Mouse (Mus musculus) cerebellum, adult (tissue): ENCODE data around the gene Rbms3.

Source experiments
- ATAC-seq: cut with Nextera tagmentation; 2 replicates; pipeline ENCODE4 v1.9.2; 2017; ENCODE audit warnings: mild to moderate bottlenecking, moderate library complexity, mixed read lengths; ENCODE audit not compliant: insufficient number of reproducible peaks, low FRiP score, low TSS enrichment

Gene Rbms3

DNA sequence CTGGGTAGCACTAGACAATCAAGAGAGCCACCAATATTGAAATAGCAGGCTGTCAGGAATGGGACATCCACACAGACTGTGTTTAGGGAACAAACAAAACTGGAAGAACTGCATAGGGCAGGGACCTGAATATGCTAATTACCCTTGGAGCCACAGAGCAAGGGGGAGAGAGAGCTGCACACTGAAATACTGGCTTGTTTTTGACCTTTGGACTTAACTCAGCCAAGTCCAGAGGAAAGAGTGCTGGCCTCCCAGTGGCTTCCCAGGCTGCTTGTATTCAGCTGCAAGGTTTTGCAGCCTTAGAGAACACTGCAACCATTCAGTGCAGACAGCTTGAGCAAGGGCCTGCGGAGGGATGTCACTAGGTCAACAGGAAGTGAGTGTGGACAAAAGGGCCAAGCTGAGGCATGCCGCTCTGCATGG is 611.0 kb downstream of the Rbms3 start:
- 0 out of 2 replicates have a peak, but pooled peaks have one; percentile 27 for ATAC-seq

DNA sequence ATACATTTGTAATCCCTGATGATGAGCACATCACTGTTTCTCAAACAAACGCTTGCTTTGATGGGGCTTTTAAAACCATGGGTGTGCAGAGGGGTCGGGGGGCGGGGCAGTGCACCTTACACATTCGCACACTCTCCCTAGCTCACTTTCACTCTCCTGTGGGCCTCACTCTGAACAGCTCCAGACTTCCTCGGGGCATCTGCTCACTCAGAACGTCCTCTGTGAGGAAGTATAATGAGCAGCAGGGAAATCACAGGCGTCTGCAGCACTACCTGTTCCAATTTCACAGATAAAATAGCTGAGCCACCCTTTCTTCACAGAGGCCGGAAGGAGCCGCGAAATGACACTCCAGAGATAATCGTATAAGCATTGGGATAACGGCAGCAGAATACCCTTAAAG is 611.4 kb downstream of the Rbms3 start:
- ATAC-seq, result no peak

DNA sequence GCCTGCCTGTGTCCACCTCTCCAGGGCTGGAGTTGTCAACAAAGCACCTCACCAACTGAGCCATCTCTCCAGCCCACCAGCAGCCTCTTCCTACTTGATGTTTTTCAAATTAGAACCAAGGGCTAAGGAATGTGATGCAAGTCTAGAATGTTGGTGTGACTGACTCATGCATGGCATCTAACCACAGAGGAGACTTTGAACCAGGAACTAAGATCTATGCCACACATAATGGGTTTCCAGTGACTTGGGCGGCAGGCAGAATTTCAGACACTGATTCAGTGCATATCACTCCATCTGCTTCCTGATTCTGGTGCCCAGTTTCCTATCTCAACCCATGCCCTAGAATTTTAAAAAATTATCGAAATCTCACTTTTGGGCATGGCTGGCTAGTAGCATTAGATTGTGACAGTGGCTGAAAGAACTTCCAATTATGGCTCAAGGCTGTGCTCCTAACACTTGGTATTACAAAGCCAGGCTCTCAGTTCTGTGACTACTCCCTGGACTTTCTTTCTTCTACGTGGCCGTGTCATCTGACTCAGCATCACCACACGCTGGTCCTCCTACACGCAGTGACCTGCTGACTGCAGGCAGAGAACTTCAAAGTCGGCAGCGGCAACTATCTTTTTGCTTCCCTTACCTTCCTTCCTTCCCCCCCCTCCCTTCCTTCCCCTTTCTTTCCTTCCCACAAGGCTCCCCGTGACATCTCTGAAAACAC is 613.0 kb downstream of the Rbms3 start:
- no peak for ATAC-seq

DNA sequence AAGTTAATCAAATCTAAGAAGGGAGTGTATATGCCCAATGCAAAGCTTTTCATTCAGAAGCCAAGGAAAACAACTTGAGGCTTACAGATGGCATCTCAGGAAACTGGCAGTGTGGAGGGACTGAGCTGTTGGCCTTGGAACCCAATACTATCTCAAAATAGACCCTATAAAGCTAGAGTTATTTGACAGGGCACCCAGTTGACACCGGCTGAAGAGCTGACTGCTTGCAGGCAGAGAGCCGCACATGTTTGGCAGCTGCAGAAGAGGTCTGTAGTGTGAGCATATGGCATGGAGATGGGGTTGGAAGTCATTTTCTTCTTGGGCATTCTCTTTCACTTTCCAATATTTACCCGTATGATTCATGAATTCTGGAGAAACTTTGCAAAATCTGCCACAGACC is 616.3 kb downstream of the Rbms3 start:
- no peak for ATAC-seq

DNA sequence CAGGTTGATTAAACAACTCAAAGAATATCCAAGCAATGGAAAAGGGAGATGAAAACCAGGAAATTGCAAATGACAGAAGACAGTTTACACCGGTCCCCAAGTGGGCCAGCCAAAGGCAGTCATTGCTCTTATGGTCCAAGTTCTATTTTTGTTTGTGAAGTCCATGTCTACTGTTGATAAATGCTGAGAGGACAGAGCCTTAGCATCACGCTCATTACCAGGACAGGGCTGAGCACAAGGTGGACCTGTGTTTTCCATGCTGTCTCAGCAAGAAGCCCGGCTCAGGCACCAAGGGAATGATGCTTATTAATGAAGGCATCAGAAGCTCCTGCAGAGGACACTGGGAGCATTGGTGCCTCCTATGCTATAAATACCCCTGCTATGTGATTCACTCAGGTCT is 618.9 kb downstream of the Rbms3 start:
- ATAC-seq, result no peak

DNA sequence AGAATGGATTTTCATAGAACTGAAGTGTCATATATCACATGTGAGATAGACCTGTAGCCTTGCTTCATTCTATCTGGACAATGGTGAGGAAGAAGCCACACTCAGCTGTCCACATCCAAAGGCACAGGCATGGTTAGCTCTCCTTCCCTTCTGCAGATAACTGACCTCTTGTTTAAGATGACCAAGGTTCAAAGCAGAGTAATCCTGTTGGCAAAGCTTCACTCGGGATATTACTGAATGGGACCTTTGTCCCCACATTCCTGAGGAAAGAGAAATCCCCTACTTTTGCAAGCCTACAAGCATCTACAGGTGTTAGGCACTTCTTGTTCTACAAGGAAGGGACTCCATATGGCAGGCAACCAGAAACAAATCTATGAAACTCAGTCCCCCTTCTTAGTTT is 621.5 kb downstream of the Rbms3 start:
- ATAC-seq, result no peak

DNA sequence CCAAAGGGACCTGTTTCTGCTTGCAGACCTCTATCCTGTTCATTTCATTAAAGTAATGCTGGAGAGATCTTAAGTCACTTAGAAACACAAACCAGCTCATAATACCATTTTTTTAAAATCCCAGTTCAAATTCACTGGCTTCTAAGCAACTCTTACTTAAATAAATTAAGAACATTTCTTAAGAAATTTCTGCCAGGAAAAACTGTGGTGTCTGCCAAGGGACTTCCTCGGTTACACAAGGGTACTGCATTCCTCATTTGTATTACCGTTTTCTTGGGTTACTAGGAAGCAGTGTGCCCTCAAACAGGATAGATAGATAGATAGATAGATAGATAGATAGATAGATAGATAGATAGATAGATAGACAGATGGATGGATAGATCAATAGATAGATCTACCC is 627.6 kb downstream of the Rbms3 start:
- no peak for ATAC-seq

DNA sequence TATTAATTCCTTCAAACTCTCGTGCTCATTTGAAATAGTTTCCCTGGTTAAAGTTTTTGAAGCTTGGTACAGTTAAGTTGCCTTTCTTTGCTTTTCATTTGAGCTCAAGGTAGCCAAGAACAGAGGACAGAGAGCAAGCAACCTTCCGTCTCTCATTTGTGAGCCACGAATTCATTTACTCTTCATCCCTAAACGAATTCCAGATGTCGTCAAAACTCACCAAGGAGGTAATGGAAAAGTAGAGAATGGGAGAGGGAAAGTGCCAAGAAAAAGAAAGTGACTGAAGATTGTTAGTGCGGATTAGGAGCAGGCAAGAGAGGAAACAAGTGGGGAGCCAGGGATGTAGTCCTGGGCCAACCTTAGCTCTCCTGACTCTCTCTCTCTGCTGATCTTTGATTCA is 630.5 kb downstream of the Rbms3 start:
- ATAC-seq, result no peak

DNA sequence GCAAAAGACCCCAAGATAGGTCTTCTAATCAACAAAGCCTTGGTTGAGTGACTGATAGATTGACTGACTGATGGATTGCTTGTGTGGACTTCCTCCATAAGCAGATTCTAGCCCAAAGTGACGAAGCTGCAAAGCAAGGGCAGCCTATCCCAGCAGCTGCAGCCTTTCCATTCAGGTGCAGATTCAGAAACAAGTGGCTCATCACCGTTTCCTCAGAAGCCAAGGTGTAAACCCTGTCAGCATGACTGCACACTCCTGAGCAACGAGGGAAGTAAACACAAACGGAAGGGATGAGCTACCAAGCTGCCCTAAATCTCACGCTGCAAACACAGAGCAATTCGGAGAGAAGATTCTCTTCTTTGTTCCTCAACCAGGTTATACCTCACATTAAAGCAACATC is 639.4 kb downstream of the Rbms3 start:
- no peak for ATAC-seq

DNA sequence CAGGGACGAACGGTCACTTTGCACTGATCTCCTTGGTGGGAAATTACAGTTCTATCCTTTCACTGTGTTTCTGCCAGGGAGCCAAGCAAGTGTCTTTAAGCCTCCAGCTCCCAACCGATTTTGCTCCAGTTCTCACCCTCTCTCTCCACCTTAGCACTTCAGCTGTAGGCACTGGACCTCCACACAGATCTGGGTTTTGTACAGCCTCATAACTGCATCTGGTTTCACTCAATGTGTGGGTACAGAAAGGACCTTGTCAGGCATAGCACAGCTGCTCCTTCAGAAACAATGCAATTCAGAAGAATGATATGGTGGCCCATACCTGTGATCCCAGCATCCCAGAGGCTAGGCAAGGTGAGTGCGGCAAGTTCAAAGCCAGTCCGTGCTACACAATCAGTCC is 648.9 kb downstream of the Rbms3 start:
- ATAC-seq, result no peak

DNA sequence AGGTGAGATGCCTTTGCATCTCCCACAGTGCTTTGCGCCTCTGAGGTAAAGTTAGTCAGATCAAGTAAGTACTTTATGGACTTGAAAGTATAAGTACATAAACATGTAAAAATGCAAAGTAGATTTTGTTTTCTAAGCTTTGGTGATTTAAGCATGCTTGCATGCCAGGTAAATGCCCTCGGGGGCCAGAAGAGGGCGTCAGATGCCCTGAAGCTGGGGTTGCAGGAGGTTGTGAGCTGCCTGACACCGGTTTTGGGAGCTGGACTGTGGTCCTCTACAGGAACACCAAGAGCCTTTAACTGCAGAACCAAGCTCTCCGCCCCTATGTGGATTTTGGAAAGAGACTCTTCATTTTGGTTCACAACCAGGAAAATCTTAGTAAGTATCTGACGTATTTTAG is 652.3 kb downstream of the Rbms3 start:
- no peak for ATAC-seq

DNA sequence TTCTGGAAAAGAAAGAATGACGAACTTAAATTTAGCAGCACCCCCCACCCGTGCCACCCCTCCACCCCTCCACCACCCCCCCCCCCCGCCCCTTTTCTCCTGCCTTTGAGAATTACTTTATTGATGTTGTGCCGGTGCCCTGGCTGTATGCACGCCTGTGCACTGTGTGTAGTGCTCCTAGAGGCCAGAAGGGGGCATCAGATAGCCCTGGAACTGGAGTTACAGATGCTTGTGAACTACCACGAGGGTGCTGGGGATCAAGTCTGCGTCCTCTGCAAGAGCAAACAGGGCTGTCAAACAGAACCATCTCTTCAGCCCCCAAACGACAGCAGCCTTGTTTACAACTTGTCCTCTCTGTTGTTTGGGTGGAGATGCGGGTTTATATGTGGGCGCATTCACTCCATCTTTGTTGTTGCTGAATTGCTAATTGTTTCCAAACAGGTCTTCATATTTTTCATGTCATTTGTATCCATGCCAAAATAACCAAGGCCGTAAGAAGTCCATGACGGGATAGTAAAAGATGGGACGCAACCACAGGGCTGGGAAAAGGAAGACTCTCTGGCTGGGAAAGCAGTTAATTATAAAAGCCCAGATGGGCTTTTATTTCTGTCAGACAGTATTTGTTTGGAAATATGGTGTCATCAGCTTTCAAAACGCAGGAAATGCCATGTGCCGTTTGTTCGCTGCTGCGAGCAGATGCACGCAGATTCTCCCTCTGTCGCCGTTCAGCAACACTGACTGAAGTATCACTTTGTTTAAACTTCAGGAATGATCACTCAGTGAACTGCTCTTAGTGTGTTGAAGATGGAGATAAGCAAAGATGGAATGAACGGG is 652.9 kb downstream of the Rbms3 start:
- ATAC-seq, result no peak

DNA sequence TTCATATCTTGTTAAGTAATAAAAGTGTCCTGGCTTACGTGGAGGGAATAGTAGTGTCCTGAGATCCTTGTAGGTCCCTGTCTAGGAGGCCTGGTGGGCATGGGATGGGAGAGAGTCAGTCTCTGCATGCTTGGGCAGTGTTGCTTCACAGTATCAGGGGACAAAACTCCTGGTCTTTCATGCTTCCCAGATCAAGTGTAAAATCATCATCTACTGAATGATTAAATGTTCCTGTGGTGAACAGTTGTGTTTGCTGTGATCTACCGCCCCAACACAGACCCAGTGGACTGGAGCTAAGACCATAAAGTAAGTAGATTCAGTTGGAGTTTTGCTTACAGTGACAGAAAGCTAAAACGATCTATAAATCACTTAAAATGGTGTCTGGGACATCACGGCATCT is 654.4 kb downstream of the Rbms3 start:
- no peak for ATAC-seq

DNA sequence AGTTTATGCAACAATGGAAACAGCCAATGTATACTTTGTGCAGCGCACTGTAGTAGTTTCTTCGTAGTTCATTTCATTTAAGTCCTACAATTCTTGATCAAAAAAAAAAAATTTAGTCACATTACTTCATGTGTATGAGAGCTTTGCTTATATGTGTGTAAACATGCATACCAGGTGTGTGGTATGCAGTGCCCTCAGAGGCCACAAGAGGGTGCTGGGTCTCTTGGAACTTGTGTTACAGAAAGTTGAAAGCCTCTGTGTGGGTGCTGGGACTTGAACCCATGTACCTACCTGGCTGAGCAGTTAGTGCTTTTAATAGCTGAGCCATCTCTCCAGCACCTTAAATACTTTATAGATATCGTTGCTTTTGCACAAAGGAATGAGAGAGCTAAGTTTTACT is 655.6 kb downstream of the Rbms3 start:
- no peak for ATAC-seq

DNA sequence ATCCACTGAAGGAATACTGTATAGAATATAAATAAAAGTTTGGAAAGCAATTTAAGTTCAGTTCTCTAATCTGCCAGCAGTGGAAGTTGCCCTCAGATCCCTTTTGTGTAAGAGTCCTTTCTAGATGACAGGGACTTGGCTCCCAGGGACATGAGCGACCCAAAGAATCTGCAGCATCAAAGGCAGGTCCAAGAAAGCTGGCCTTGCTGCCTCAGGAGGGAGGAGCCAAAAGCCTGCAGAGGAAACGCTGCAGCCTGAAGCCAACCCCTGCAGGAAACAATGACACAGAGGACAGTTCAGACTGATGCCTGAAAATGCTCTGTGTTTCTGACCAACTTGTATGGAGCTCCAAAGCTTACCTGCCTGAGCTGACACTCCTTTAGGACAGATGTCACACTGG is 656.1 kb downstream of the Rbms3 start:
- ATAC-seq, result no peak

DNA sequence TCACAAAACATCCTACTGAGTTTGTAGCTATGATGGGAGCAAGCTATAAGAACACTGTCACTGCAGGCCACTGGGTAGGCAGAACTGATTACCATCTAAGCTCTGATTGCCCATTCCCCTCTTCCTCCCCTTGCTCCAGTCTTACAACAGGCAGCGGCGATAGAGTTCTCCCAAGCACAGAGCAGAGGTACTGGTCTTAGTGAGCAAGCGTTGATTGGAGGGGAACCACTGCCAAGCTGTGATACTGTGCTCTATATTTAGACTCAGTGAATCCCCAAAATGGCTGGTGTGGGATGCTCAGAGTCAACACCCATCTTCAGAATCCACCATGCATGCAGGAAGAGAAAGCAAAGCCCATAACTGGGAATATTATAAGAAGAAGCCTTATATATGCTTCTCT is 662.4 kb downstream of the Rbms3 start:
- ATAC-seq, result no peak

DNA sequence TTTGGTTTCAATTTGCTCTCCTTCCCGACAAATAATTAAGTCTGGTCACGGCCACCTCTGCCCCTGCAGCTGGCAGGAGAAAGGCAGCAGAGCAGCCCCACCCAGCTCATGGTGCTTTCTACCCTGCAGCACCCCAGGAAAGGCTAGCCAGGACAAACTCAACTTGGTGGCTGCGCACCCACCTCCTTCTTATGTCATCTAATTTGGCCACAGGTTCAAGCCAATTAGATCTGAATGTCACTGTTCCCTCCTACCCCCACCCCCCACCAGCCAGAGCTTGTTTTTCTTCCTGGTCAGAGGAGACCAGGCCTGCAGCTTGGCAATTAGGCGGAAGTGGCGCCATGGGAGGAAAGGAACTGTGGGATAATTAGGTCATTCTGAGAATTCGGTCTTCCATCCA is 664.0 kb downstream of the Rbms3 start:
- ATAC-seq, result no peak

DNA sequence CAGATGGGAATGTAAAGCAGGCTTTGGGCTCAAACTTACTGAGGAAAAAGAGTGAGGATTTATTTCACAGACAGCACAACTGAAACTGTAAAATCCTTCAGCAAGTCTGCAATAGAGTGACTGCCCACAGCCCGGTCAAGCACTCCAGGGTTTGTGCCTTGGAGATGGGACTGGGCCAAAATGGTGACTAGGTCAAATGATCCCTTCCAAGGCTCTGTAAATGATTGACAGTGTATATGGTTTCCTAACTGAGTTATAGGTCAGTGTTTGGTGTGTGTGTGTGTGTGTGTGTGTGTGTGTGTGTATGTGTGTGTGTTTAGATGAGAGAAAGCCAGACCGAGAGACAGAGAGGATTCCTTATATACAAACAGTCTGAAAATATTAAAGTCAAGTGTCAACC is 673.6 kb downstream of the Rbms3 start:
- ATAC-seq, result no peak

DNA sequence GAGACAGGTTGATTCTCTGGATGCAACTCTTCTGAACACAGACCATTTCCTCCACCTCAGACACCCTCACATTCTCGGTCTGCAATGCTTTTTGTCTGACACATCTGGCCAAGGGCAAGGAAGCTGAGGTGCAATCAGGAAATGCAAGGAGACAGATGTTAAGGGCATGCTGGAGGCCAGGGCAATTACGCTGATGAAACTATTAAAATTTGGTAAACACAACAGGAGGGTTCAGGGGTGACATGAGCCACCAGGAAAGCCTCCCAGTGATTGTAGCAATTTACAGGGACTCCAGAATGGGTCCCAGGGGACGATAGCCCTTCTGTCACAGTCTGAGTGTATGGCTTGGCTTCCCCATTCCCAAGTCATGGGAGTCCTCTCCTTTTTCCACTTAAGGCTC is 681.5 kb downstream of the Rbms3 start:
- ATAC-seq, result no peak

DNA sequence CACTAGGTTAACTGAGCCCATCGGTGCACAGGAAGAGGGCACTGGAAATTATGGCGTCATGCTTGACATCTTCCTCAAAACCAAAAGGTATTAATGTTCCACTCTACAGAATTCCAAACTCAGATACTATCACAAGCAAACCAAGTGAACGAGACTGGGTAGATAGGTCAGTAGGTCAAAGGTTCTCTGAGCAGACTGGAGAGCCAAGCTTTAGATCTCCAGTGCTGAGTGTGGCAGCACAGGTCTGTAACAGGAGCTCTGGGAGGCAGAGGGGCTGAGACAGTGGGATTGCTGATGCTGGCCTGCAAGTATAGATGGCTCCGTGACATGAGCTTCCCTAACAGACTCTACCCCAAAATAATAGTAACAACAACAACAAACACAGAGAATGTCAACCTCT is 682.3 kb downstream of the Rbms3 start:
- ATAC-seq, result no peak

DNA sequence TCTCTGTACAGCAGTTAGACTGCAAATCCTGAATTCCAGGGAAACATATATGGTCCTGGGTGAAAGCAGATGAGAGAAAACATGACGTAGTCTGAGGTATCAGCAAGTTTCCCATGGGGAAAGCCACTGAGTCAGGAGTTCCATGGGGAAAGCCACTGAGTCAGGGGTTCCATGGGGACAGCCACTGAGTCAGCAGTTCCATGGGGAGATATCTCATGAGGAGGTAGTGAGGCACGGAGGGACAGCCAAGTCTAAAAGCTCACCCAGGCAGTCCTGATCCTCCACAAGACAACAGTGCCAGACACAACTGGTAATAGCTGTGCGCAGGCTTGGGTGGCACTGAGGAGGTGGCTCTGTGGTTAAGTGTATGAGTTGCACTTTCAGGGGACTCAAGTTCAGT is 682.9 kb downstream of the Rbms3 start:
- no peak for ATAC-seq

DNA sequence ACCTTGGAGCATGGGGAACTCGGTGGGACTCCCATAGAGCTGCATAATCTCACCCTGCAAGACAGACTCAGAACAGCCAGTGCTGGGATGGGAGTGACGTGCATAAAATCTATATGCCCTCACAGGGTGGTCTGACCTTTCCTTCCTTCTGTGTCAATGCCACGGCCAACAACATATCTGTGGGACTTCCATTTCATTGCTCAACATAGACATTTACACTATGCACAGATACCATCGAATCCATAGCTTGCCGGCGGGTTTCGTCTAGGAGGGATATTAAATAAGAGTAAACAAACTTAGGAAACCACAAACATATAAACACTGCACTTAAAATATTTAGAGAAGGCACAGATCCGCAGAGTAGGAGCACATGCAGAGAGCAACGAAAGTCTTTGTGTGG is 684.0 kb downstream of the Rbms3 start:
- ATAC-seq, result no peak
